Mouse (Mus musculus): ENCODE results near the gene Mmp19. TPM values are rescaled to one million over a fixed set of nuclear protein-coding genes. Genes with fewer than 3 reads are reported as not detected.
A peak's percentile ranks its signal among the peaks of the same experiment; 100 is the strongest.

Mmp19 gene
- polyA plus RNA-seq, 2 experiments, result 8.0 to 8.3 TPM

GRCm38 (mm10) chr10:128744680-128745601 lies 45.8 kb upstream of the Mmp19 start, which contains the start of gene Dgka:
Dgka (minus strand) TSS chr10:128744855.
- H3K4me3 ChIP-seq (ENCODE audit: insufficient read depth in 1 of 2, low read depth in 2 of 2, low read length in 2 of 2), result peak within 1 kb of the TSS; percentile 42 to 71
- H3K4me2 ChIP-seq (ENCODE audit: low read depth), result peak within 1 kb of the TSS; percentile 60
- H3K27ac ChIP-seq, result no peak within 1 kb of the TSS
- no peaks in the 10 kb centered on the region for H3K36me3 ChIP-seq (replicated peaks; ENCODE audit: control insufficient read depth, insufficient read depth, low read depth)
- ATAC-seq (ENCODE audit: insufficient read depth) (no peak), DNase-seq (ENCODE audit: low read depth in 3 of 3, low spot score in 3 of 3) (no peak)
- peaks cover 11 to 38% of the 10 kb centered on the region in 2 experiments for H3K4me1 ChIP-seq (replicated peaks; ENCODE audit: control insufficient read depth in 2 of 2, insufficient read depth in 2 of 2, low read length in 1 of 2)
- no peaks in the 10 kb centered on the region for H3K9me3 ChIP-seq (ENCODE audit: control insufficient read depth, low read length)
- peak within 1 kb of the TSS; percentile 27; the same call in 1 of the 2 replicates for H3K9ac ChIP-seq (replicated peaks)
- H3K27me3 ChIP-seq (ENCODE audit: control insufficient read depth, insufficient read depth, low read length), result peaks cover 39% of the 10 kb centered on the region
- TF ChIP-seq EP300 (IDR thresholded peaks at IDR 0.05; ENCODE audit: low read depth) (no peak), CTCF (IDR thresholded peaks at IDR 0.05; ENCODE audit: low read depth) (no peak)
- 21% methylated on average over 18 of the region's 18 CpGs for WGBS (ENCODE audit: insufficient replicate concordance)

- H3K27me3 ChIP-seq (ENCODE audit: control insufficient read depth, insufficient read depth, low read length), result peaks cover 39% of the 10 kb centered on the region
- 69% methylated on average over 10 of the region's 10 CpGs for WGBS (ENCODE audit: insufficient replicate concordance)
- ATAC-seq (ENCODE audit: insufficient read depth) (no peak), DNase-seq (ENCODE audit: low read depth in 3 of 3, low spot score in 3 of 3) (no peak)
- peaks cover 11 to 32% of the 10 kb centered on the region in 2 experiments for H3K4me1 ChIP-seq (replicated peaks; ENCODE audit: control insufficient read depth in 2 of 2, insufficient read depth in 2 of 2, low read length in 1 of 2)
- no peak overlapping the region for H3K27ac ChIP-seq
- H3K9ac ChIP-seq (replicated peaks), result no peak overlapping the region
- H3K9me3 ChIP-seq (ENCODE audit: control insufficient read depth, low read length), result no peaks in the 10 kb centered on the region
- no peak overlapping the region for H3K4me3 ChIP-seq (ENCODE audit: insufficient read depth in 1 of 2, low read depth in 2 of 2, low read length in 2 of 2)
- no peaks in the 10 kb centered on the region for H3K36me3 ChIP-seq (replicated peaks; ENCODE audit: control insufficient read depth, insufficient read depth, low read depth)
- H3K4me2 ChIP-seq (ENCODE audit: low read depth), result no peak overlapping the region
- TF ChIP-seq CTCF (IDR thresholded peaks at IDR 0.05; ENCODE audit: low read depth) (no peak), EP300 (IDR thresholded peaks at IDR 0.05; ENCODE audit: low read depth) (no peak)
Measured at GRCm38 (mm10) chr10:128745946-128746613, 44.6 kb upstream of the Mmp19 start.

- WGBS (ENCODE audit: insufficient replicate concordance), result 42% methylated on average over 9 of the region's 9 CpGs
- peak overlapping the region; percentile 83 for H3K4me2 ChIP-seq (ENCODE audit: low read depth)
- H3K9me3 ChIP-seq (ENCODE audit: control insufficient read depth, low read length), result no peaks in the 10 kb centered on the region
- no peaks in the 10 kb centered on the region; the same call in 1 of the 2 replicates for H3K36me3 ChIP-seq (replicated peaks; ENCODE audit: control insufficient read depth, insufficient read depth, low read depth)
- peak overlapping the region; percentile 84 for H3K27ac ChIP-seq
- ATAC-seq (ENCODE audit: insufficient read depth) (no peak), DNase-seq (ENCODE audit: low read depth in 3 of 3, low spot score in 3 of 3) (no peak)
- TF ChIP-seq EP300 (IDR thresholded peaks at IDR 0.05; ENCODE audit: low read depth), result no peak
- TF ChIP-seq CTCF (IDR thresholded peaks at IDR 0.05; ENCODE audit: low read depth), result no peak
- peak overlapping the region; percentile 71 for H3K9ac ChIP-seq (replicated peaks)
- H3K4me1 ChIP-seq (replicated peaks; ENCODE audit: control insufficient read depth in 2 of 2, insufficient read depth in 2 of 2, low read length in 1 of 2), result peaks cover 11 to 32% of the 10 kb centered on the region in 2 experiments
- H3K27me3 ChIP-seq (ENCODE audit: control insufficient read depth, insufficient read depth, low read length), result peaks cover 33% of the 10 kb centered on the region
- peak overlapping the region; percentile 95 for H3K4me3 ChIP-seq (ENCODE audit: insufficient read depth in 1 of 2, low read depth in 2 of 2, low read length in 2 of 2)
Measured at GRCm38 (mm10) chr10:128746972-128747645, 43.6 kb upstream of the Mmp19 start.

GRCm38 (mm10) chr10:128747646-128748251 lies 43.0 kb upstream of the Mmp19 start, which contains the start of gene Pym1:
Pym1 (plus strand) TSS chr10:128747889.
- no peak for TF ChIP-seq CTCF (IDR thresholded peaks at IDR 0.05; ENCODE audit: low read depth)
- no peak for TF ChIP-seq EP300 (IDR thresholded peaks at IDR 0.05; ENCODE audit: low read depth)
- ATAC-seq (ENCODE audit: insufficient read depth), result peak; percentile 88
- H3K36me3 ChIP-seq (replicated peaks; ENCODE audit: control insufficient read depth, insufficient read depth, low read depth), result no peaks in the 10 kb centered on the region; the same call in 1 of the 2 replicates
- peak within 1 kb of the TSS; percentile 71 for H3K9ac ChIP-seq (replicated peaks)
- DNase-seq (ENCODE audit: low read depth in 3 of 3, low spot score in 3 of 3), result peak; percentile 77 to 85 (median 78)
- no peaks in the 10 kb centered on the region for H3K9me3 ChIP-seq (ENCODE audit: control insufficient read depth, low read length)
- peaks cover 26% of the 10 kb centered on the region for H3K27me3 ChIP-seq (ENCODE audit: control insufficient read depth, insufficient read depth, low read length)
- H3K4me1 ChIP-seq (replicated peaks; ENCODE audit: control insufficient read depth in 2 of 2, insufficient read depth in 2 of 2, low read length in 1 of 2), result peaks cover 11 to 32% of the 10 kb centered on the region in 2 experiments
- peak within 1 kb of the TSS; percentile 95 for H3K4me3 ChIP-seq (ENCODE audit: insufficient read depth in 1 of 2, low read depth in 2 of 2, low read length in 2 of 2)
- H3K27ac ChIP-seq, result peak within 1 kb of the TSS; percentile 84
- peak within 1 kb of the TSS; percentile 83 for H3K4me2 ChIP-seq (ENCODE audit: low read depth)
- under 1% methylated on average over 36 of the region's 36 CpGs for WGBS (ENCODE audit: insufficient replicate concordance)
